Mouse (Mus musculus): ENCODE measurements around the gene Sik1.

Sik1 gene

GRCm38 (mm10) chr17:31854770-31855596, 621 bp downstream of the Sik1 start:
- DNase-seq = peak; percentile 23

- DNase-seq = no peak
Observed at GRCm38 (mm10) chr17:31853448-31854188, 2.0 kb downstream of the Sik1 start.

GRCm38 (mm10) chr17:31852782-31853447, 2.7 kb downstream of the Sik1 start:
- DNase-seq = no peak

- no peak for DNase-seq
Observed at GRCm38 (mm10) chr17:31851816-31852476, 3.7 kb downstream of the Sik1 start.

- DNase-seq = no peak
Observed at GRCm38 (mm10) chr17:31850457-31850980, 5.1 kb downstream of the Sik1 start.

- DNase-seq = no peak
Observed at GRCm38 (mm10) chr17:31846970-31847369, 8.6 kb downstream of the Sik1 start.

- DNase-seq = no peak
Observed at GRCm38 (mm10) chr17:31846352-31846751, 9.3 kb downstream of the Sik1 start.

GRCm38 (mm10) chr17:31843891-31844290, 11.7 kb downstream of the Sik1 start:
- no peak for DNase-seq

- no peak for DNase-seq
Observed at GRCm38 (mm10) chr17:31842930-31843822, 12.4 kb downstream of the Sik1 start.

GRCm38 (mm10) chr17:31841842-31842611, 13.6 kb downstream of the Sik1 start:
- DNase-seq = no peak

- no peak for DNase-seq
Observed at GRCm38 (mm10) chr17:31841453-31841841, 14.2 kb downstream of the Sik1 start.

GRCm38 (mm10) chr17:31840423-31841003, 15.1 kb downstream of the Sik1 start:
- DNase-seq = no peak

GRCm38 (mm10) chr17:31836772-31837171, 18.8 kb downstream of the Sik1 start:
- peak; percentile 58 for DNase-seq

- no peak for DNase-seq
Observed at GRCm38 (mm10) chr17:31836264-31836607, 19.4 kb downstream of the Sik1 start.

GRCm38 (mm10) chr17:31835528-31836263, 19.9 kb downstream of the Sik1 start:
- DNase-seq = no peak

GRCm38 (mm10) chr17:31834320-31835065, 21.1 kb downstream of the Sik1 start:
- no peak for DNase-seq

- DNase-seq = no peak
Observed at GRCm38 (mm10) chr17:31833752-31834151, 21.9 kb downstream of the Sik1 start.

GRCm38 (mm10) chr17:31832577-31832964, 23.0 kb downstream of the Sik1 start:
- DNase-seq = no peak
